Mouse (Mus musculus) heart, postnatal 4 days (tissue): ENCODE measurements around the gene Elf2. TPM values are rescaled to one million over a fixed set of nuclear protein-coding genes. Genes with fewer than 3 reads are reported as not detected.

Source experiments
- DNase-seq: peaks from one replicate; pipeline ENCODE4 v3.0.0; 2021
- microRNA-seq, 2 experiments: library from miRNA; unstranded; fragments of <30 nt; microRNA quantifications; one replicate each; pipeline ENCODE4 v1.2.0; 2021 to 2022
- total RNA-seq, 2 experiments: library from RNA; stranded (reverse); gene quantifications; 2 replicates each; pipeline ENCODE4 v1.2.3; 2021

Gene Elf2
- total RNA-seq, 2 experiments from 2014 or later: 89.9 to 99.9 TPM

GRCm38 (mm10) chr3:51206521-51206920 lies 133.9 kb downstream of the Elf2 start:
- no peak for DNase-seq

GRCm38 (mm10) chr3:51204897-51205296 lies 135.6 kb downstream of the Elf2 start:
- no peak for DNase-seq

DNA sequence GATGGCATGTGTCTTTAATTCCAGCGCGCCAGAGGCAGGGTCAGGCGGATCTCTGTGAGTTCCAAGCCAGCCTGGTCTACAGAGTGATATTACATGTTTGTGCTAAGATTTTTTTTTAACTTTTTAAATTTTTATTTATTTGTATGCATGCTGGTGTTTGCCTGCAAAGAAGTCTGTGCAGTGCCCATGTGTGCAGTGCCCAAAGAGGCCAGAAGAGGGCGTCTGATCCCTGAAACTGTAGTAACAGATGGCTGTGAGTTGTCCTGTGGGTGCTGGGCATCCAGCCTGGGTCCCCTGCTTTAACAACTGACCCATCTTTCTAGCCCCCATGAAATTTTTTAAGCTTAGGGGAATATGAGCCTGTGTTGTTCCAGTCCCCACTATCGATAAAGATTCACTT lies 136.0 kb downstream of the Elf2 start:
- DNase-seq: no peak

DNA sequence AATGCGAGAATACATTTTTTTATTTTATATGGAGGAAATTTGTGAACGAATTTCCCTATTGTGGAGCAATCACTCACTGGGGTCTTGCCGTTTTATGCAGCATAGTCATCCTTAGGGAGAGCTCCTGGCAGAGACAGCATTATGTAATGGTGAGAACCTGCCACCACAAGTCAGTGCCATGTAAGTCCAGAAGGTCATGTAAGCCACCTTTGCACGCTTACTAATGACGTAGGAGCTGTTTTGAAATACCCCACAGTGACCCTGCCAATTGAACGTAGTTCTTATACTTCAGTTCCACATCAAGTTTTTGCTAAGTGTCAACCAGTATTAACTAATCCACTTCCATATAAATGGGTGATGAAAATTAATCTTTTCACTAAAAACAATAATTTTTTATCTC lies 136.6 kb downstream of the Elf2 start:
- no peak for DNase-seq

Small RNA genes lying within 50 kb of the gene (microRNA-seq; reads per million reads assigned to microRNA genes)
- gene Gm24282: 0 reads per million in 2 experiments

Other genes with a start within 250 kb of the Elf2 start
- gene Noct, start 116.2 kb downstream of the Elf2 start, total RNA-seq: 10 to 100 TPM; 27.8 to 31.0 TPM
- under 1 TPM; 0.45 to 0.95 TPM for gene Mgarp, start 56.1 kb upstream of the Elf2 start, total RNA-seq
- gene Ndufc1, start 68.3 kb upstream of the Elf2 start, total RNA-seq: 1,000 to 10,000 TPM; 1,091 to 1,121 TPM
- 10 to 100 TPM; 62.3 to 65.8 TPM for gene Naa15, start 74.5 kb upstream of the Elf2 start, total RNA-seq
- 10 to 100 TPM; 13.6 to 14.3 TPM for gene Rab33b, start 143.3 kb upstream of the Elf2 start, total RNA-seq
- 10 to 100 TPM; 54.0 to 58.7 TPM for gene Setd7, start 220.2 kb upstream of the Elf2 start, total RNA-seq